Mouse (Mus musculus): ENCODE measurements at regions not wholly inside any gene's neighbourhood (a gene's known extent, or its start where the extent isn't known, plus 50 kb on each side); places are given as distances from the start of the nearest gene placed in this dataset.

DNA sequence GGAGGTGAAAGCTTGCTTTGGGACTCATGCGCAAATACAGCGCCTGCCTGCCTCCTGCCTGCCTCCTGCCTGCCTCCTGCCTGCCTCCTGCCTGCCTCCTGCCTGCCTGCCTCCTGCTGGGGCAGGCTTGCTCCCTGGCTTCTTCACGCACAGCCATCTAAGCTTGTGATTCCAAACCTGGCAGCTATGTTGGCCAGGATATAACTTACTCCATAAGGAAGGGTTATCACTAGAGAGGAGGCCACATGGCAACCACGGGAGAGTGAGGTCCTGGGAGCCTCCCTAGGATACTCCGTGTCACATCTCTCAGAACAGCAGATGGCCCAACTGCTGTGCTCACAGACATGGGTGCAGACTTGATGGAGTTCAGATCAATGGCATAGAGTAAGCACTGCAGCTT lies 163.1 kb downstream of the Uaca start:
- H3K9ac ChIP-seq (ENCODE audit: insufficient read depth, low read depth) = no peak overlapping the region
- dilution Hi-C loops (cut with MboI; ENCODE audit: extremely low pct_ligation_motif_present, extremely low pct_unique_long_range_greater_than_20kb, low sequenced_read_pairs) = no loop called here

DNA sequence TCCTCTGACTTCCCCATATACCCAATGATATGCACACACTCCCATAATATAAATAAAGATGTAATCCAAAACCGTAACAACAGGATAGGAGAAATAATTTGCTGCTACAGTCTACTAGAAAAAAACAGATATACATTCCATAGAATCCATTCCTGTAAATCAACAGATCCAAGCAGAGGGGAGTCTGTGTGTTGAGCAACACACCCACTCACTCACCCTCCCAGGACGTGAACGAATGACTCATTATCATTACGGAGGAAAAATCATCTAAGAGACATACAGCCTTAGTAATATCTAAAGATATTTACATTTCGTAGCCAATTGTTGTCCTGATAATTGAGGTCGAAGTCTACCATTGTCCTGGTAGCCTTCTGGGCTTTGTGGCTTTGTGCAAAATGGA lies 165.2 kb downstream of the Uaca start:
- H3K27ac ChIP-seq (ENCODE audit: insufficient read depth, low read depth) = no peak overlapping the region
- no peaks in the 10 kb centered on the region for H3K36me3 ChIP-seq (replicated peaks in 1 of 2; ENCODE audit: control insufficient read depth in 1 of 2, insufficient read depth in 1 of 2, low read length in 1 of 2)
- DNase-seq (ENCODE audit: extremely low read depth) = no peak
- no peaks in the 10 kb centered on the region for H3K9me3 ChIP-seq (replicated peaks; ENCODE audit: low read length)
- TF ChIP-seq MAX (IDR thresholded peaks at IDR 0.05; ENCODE audit: low read length) (no peak), EP300 (IDR thresholded peaks at IDR 0.05; ENCODE audit: low read length) (no peak), USF2 (conservative IDR thresholded peaks at IDR 0.05; ENCODE audit: low read depth, low read length) (no peak), RCOR1 (conservative IDR thresholded peaks at IDR 0.05; ENCODE audit: low read depth, low read length) (no peak)
- no peak overlapping the region for H3K4me2 ChIP-seq (ENCODE audit: insufficient read depth, low read depth, poor library complexity, severe bottlenecking)
- H3K4me3 ChIP-seq (replicated peaks in 1 of 3; ENCODE audit: low read depth in 2 of 3, low read length in 2 of 3, poor library complexity in 1 of 3) = no peak overlapping the region
- in situ Hi-C loops (cut with MboI; ENCODE audit: low pct_ligation_motif_present, low pct_unique_long_range_greater_than_20kb, low sequenced_read_pairs) = no loop called here
- dilution Hi-C loops (cut with MboI; ENCODE audit: extremely low pct_ligation_motif_present, extremely low pct_unique_long_range_greater_than_20kb, low sequenced_read_pairs) = no loop called here
- no peak overlapping the region for H3K9ac ChIP-seq (ENCODE audit: insufficient read depth, low read depth)
- H3K4me1 ChIP-seq (ENCODE audit: control insufficient read depth in 1 of 2, insufficient read depth in 2 of 2) = peaks cover 0 to 9% of the 10 kb centered on the region in 2 experiments; a peak in 1 of 4 replicates
- H3K79me2 ChIP-seq (replicated peaks; ENCODE audit: control insufficient read depth, extremely low read depth, insufficient read depth, poor library complexity, severe bottlenecking) = no peaks in the 10 kb centered on the region
- H3K27me3 ChIP-seq (replicated peaks) = peaks cover 6% of the 10 kb centered on the region

More for the DNA sequence above, 163.1 kb downstream of the Uaca start:
- H3K4me3 ChIP-seq (replicated peaks in 1 of 3; ENCODE audit: low read depth in 2 of 3, low read length in 2 of 3, poor library complexity in 1 of 3) = no peak overlapping the region
- H3K27ac ChIP-seq (ENCODE audit: insufficient read depth, low read depth) = no peak overlapping the region
- no peaks in the 10 kb centered on the region for H3K79me2 ChIP-seq (replicated peaks; ENCODE audit: control insufficient read depth, extremely low read depth, insufficient read depth, poor library complexity, severe bottlenecking)
- DNase-seq (ENCODE audit: extremely low read depth) = no peak
- in situ Hi-C loops (cut with MboI; ENCODE audit: low pct_ligation_motif_present, low pct_unique_long_range_greater_than_20kb, low sequenced_read_pairs) = no loop called here
- peaks cover 7% of the 10 kb centered on the region for H3K27me3 ChIP-seq (replicated peaks)
- TF ChIP-seq ETS1 (conservative IDR thresholded peaks at IDR 0.05; ENCODE audit: low read depth, low read length) (no peak), SMC3 (IDR thresholded peaks at IDR 0.05; ENCODE audit: low read depth, low read length) (no peak), KAT2A (IDR thresholded peaks at IDR 0.05; ENCODE audit: insufficient replicate concordance, low read length) (no peak), MXI1 (IDR thresholded peaks at IDR 0.05; ENCODE audit: low read depth, low read length) (no peak), ZNF384 (IDR thresholded peaks at IDR 0.05; ENCODE audit: low read depth, low read length) (no peak), IRF4 (IDR thresholded peaks at IDR 0.05; ENCODE audit: low read depth, low read length) (no peak), MAZ (IDR thresholded peaks at IDR 0.05; ENCODE audit: low read depth, low read length) (no peak), TCF12 (IDR thresholded peaks at IDR 0.05; ENCODE audit: low read depth, low read length) (no peak), MEF2A (IDR thresholded peaks at IDR 0.05; ENCODE audit: borderline replicate concordance, low read depth, low read length) (no peak), TBP (conservative IDR thresholded peaks at IDR 0.05; ENCODE audit: low read depth, low read length) (no peak)
- no peak overlapping the region for H3K4me2 ChIP-seq (ENCODE audit: insufficient read depth, low read depth, poor library complexity, severe bottlenecking)
- H3K4me1 ChIP-seq (ENCODE audit: control insufficient read depth in 1 of 2, insufficient read depth in 2 of 2) = peaks cover 0 to 9% of the 10 kb centered on the region in 2 experiments; a peak in 1 of 4 replicates
- H3K36me3 ChIP-seq (replicated peaks in 1 of 2; ENCODE audit: control insufficient read depth in 1 of 2, insufficient read depth in 1 of 2, low read length in 1 of 2) = no peaks in the 10 kb centered on the region
- H3K9me3 ChIP-seq (replicated peaks; ENCODE audit: low read length) = no peaks in the 10 kb centered on the region

DNA sequence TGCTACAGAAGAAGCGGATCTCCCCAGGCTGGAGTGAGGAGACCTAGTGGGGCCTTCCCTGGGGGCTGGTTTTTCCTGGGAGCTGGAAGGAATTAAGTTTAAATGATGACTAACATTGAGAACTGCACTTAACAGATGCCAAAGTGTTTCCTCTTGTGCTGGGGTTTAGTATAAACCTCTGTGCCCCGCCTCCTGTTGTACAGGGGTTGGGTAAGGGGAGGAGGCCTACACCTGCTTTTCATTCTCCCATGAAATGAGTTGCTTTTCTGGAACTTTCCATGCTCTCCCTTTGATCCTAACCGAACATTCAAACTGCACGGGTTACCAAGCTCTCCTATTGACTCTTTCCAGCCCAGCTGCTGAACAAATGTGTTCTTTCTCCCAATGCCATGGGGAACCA lies 167.7 kb downstream of the Uaca start:
- H3K27ac ChIP-seq (ENCODE audit: insufficient read depth, low read depth) = no peak overlapping the region
- no peak overlapping the region for H3K4me3 ChIP-seq (replicated peaks in 1 of 3; ENCODE audit: low read depth in 2 of 3, low read length in 2 of 3, poor library complexity in 1 of 3)
- dilution Hi-C loops (cut with MboI; ENCODE audit: extremely low pct_ligation_motif_present, extremely low pct_unique_long_range_greater_than_20kb, low sequenced_read_pairs) = no loop called here
- no peak overlapping the region for H3K4me2 ChIP-seq (ENCODE audit: insufficient read depth, low read depth, poor library complexity, severe bottlenecking)
- DNase-seq (ENCODE audit: extremely low read depth) = no peak
- peaks cover 6% of the 10 kb centered on the region for H3K27me3 ChIP-seq (replicated peaks)
- H3K79me2 ChIP-seq (replicated peaks; ENCODE audit: control insufficient read depth, extremely low read depth, insufficient read depth, poor library complexity, severe bottlenecking) = no peaks in the 10 kb centered on the region
- H3K9me3 ChIP-seq (replicated peaks; ENCODE audit: low read length) = peaks cover 3% of the 10 kb centered on the region
- peaks cover 0 to 9% of the 10 kb centered on the region in 2 experiments; a peak in 1 of 4 replicates for H3K4me1 ChIP-seq (ENCODE audit: control insufficient read depth in 1 of 2, insufficient read depth in 2 of 2)
- TF ChIP-seq HCFC1 (IDR thresholded peaks at IDR 0.05; ENCODE audit: low read depth, low read length) (no peak), E2F4 (IDR thresholded peaks at IDR 0.05; ENCODE audit: insufficient replicate concordance, low read depth, low read length) (no peak), TCF12 (IDR thresholded peaks at IDR 0.05; ENCODE audit: low read depth, low read length) (no peak), MXI1 (IDR thresholded peaks at IDR 0.05; ENCODE audit: low read depth, low read length) (no peak), JUN (IDR thresholded peaks at IDR 0.05; ENCODE audit: insufficient read depth, low read depth, low read length) (no peak), IRF4 (IDR thresholded peaks at IDR 0.05; ENCODE audit: low read depth, low read length) (no peak), ETS1 (conservative IDR thresholded peaks at IDR 0.05; ENCODE audit: low read depth, low read length) (no peak), MAFK (IDR thresholded peaks at IDR 0.05; ENCODE audit: insufficient replicate concordance, low read length) (no peak), RAD21 (IDR thresholded peaks at IDR 0.05; ENCODE audit: low read depth, low read length) (no peak)
- no peak overlapping the region for H3K9ac ChIP-seq (ENCODE audit: insufficient read depth, low read depth)
- no peaks in the 10 kb centered on the region for H3K36me3 ChIP-seq (replicated peaks in 1 of 2; ENCODE audit: control insufficient read depth in 1 of 2, insufficient read depth in 1 of 2, low read length in 1 of 2)
- in situ Hi-C loops (cut with MboI; ENCODE audit: low pct_ligation_motif_present, low pct_unique_long_range_greater_than_20kb, low sequenced_read_pairs) = no loop called here
